Mouse (Mus musculus) CH12.LX (cell line): ENCODE data around the gene Gm10197. TPM values are rescaled to one million over a fixed set of nuclear protein-coding genes. Genes with fewer than 3 reads are reported as not detected.

ENCODE experiments used
- DNase-seq: peaks from one replicate; pipeline ENCODE4 v3.0.0-alpha.2; 2013; ENCODE audit errors: extremely low read depth
- H3K27ac ChIP-seq: 2 replicates; pipeline ENCODE4 v1.5.1; 2012; ENCODE audit warnings: low read depth, mild to moderate bottlenecking, control low read depth, moderate library complexity; ENCODE audit not compliant: insufficient read depth
- H3K27me3 ChIP-seq: replicated peaks from 2 replicates; pipeline ENCODE3; 2012; ENCODE audit warnings: inconsistent platforms
- H3K36me3 ChIP-seq, 2 experiments: replicated peaks in 1 of 2; 2 replicates each; pipeline versions ENCODE3 to v1.6.1; 2012; ENCODE audit warnings: inconsistent platforms in 1 of 2, low read length in 1 of 2, mild to moderate bottlenecking in 1 of 2, mixed read lengths in 1 of 2, moderate library complexity in 1 of 2; ENCODE audit not compliant: control insufficient read depth in 1 of 2, insufficient read depth in 1 of 2
- H3K4me1 ChIP-seq, 2 experiments: 2 replicates each; pipeline ENCODE4 v1.6.1; 2012; ENCODE audit warnings: inconsistent platforms in 1 of 2, moderate library complexity in 1 of 2; ENCODE audit not compliant: insufficient read depth in 2 of 2, control insufficient read depth in 1 of 2
- H3K4me2 ChIP-seq: 2 replicates; pipeline ENCODE4 v1.6.1; 2012; ENCODE audit warnings: low read depth, mild to moderate bottlenecking, control low read depth; ENCODE audit not compliant: poor library complexity, insufficient read depth, severe bottlenecking
- H3K4me3 ChIP-seq, 3 experiments: fragments of 150-350 bp in 1 of 3; sonication (generic) in 1 of 3; replicated peaks in 1 of 3; 2 replicates each; pipeline versions ENCODE3 to v1.5.1; 2011 to 2012; ENCODE audit warnings: low read depth in 2 of 3, low read length in 2 of 3, mild to moderate bottlenecking in 2 of 3, moderate library complexity in 2 of 3, control low read depth in 1 of 3, improper control_type of control experiment in 1 of 3, inconsistent platforms in 1 of 3, mixed read lengths in 1 of 3; ENCODE audit not compliant: poor library complexity in 1 of 3
- H3K79me2 ChIP-seq: replicated peaks from 2 replicates; pipeline ENCODE4 v1.6.1; 2012; ENCODE audit warnings: mild to moderate bottlenecking, moderate library complexity; ENCODE audit not compliant: control insufficient read depth, poor library complexity, insufficient read depth, severe bottlenecking; ENCODE audit errors: extremely low read depth
- H3K9ac ChIP-seq: 2 replicates; pipeline ENCODE4 v1.6.1; 2012; ENCODE audit warnings: low read depth, mild to moderate bottlenecking, control low read depth, moderate library complexity; ENCODE audit not compliant: insufficient read depth
- H3K9me3 ChIP-seq: replicated peaks from 2 replicates; pipeline ENCODE3; 2012; ENCODE audit warnings: low read length, inconsistent platforms, mixed read lengths
- BHLHE40 ChIP-seq: IDR thresholded peaks from 2 replicates; pipeline ENCODE4 v1.6.1; 2011; ENCODE audit warnings: mild to moderate bottlenecking, low read depth, low read length, improper control_type of control experiment
- CHD1 ChIP-seq: IDR thresholded peaks from 2 replicates; pipeline ENCODE4 v1.6.1; 2012; ENCODE audit warnings: low read depth, low read length, improper control_type of control experiment, inconsistent platforms
- E2F4 ChIP-seq: IDR thresholded peaks from 2 replicates; pipeline ENCODE4 v1.6.1; 2011; ENCODE audit warnings: low read depth, low read length, improper control_type of control experiment; ENCODE audit not compliant: insufficient replicate concordance
- ELF1 ChIP-seq: IDR thresholded peaks from 2 replicates; pipeline ENCODE4 v1.6.1; 2014; ENCODE audit warnings: low read depth, mild to moderate bottlenecking, inconsistent platforms, low read length, improper control_type of control experiment
- EP300 ChIP-seq: IDR thresholded peaks from 2 replicates; pipeline ENCODE4 v1.6.1; 2011; ENCODE audit warnings: low read length, improper control_type of control experiment
- ETS1 ChIP-seq: conservative IDR thresholded peaks from 2 replicates; pipeline ENCODE4 v1.6.1; 2012; ENCODE audit warnings: low read depth, mild to moderate bottlenecking, inconsistent platforms, low read length, improper control_type of control experiment, moderate library complexity
- HCFC1 ChIP-seq: IDR thresholded peaks from 2 replicates; pipeline ENCODE4 v1.6.1; 2012; ENCODE audit warnings: low read depth, mild to moderate bottlenecking, inconsistent platforms, low read length, improper control_type of control experiment
- IRF4 ChIP-seq: IDR thresholded peaks from 2 replicates; pipeline ENCODE4 v1.6.1; 2014; ENCODE audit warnings: low read depth, mild to moderate bottlenecking, inconsistent platforms, low read length, improper control_type of control experiment
- JUN ChIP-seq: IDR thresholded peaks from 2 replicates; pipeline ENCODE4 v1.6.1; 2011; ENCODE audit warnings: low read depth, mild to moderate bottlenecking, low read length, improper control_type of control experiment, moderate library complexity; ENCODE audit not compliant: insufficient read depth
- JUND ChIP-seq: conservative IDR thresholded peaks from 2 replicates; pipeline ENCODE4 v1.6.1; 2011; ENCODE audit warnings: low read depth, low read length, improper control_type of control experiment
- MAX ChIP-seq: IDR thresholded peaks from 2 replicates; pipeline ENCODE4 v1.6.1; 2011; ENCODE audit warnings: low read length, improper control_type of control experiment
- MAZ ChIP-seq: IDR thresholded peaks from 2 replicates; pipeline ENCODE4 v1.6.1; 2012; ENCODE audit warnings: low read depth, mild to moderate bottlenecking, inconsistent platforms, low read length, improper control_type of control experiment, moderate library complexity
- MEF2A ChIP-seq: IDR thresholded peaks from 2 replicates; pipeline ENCODE4 v1.6.1; 2014; ENCODE audit warnings: low read depth, mild to moderate bottlenecking, inconsistent platforms, low read length, improper control_type of control experiment, borderline replicate concordance
- MXI1 ChIP-seq: IDR thresholded peaks from 2 replicates; pipeline ENCODE4 v1.6.1; 2011; ENCODE audit warnings: mild to moderate bottlenecking, low read depth, low read length, improper control_type of control experiment
- MYC ChIP-seq: IDR thresholded peaks from 2 replicates; pipeline ENCODE4 v1.6.1; 2011; ENCODE audit warnings: low read depth, mild to moderate bottlenecking, improper control_type of control experiment, low read length
- NELFE ChIP-seq: IDR thresholded peaks from 2 replicates; pipeline ENCODE4 v1.6.1; 2011; ENCODE audit warnings: low read depth, low read length, improper control_type of control experiment
- NRF1 ChIP-seq: IDR thresholded peaks from 2 replicates; pipeline ENCODE4 v1.6.1; 2014; ENCODE audit warnings: low read depth, mild to moderate bottlenecking, inconsistent platforms, low read length, improper control_type of control experiment, moderate library complexity
- POLR2A ChIP-seq: IDR thresholded peaks from 2 replicates; pipeline ENCODE4 v1.6.1; 2011; ENCODE audit warnings: low read depth, mild to moderate bottlenecking, improper control_type of control experiment, low read length
- POLR2AphosphoS2 ChIP-seq: IDR thresholded peaks from 2 replicates; pipeline ENCODE4 v1.6.1; 2011; ENCODE audit warnings: low read depth, low read length, improper control_type of control experiment
- RAD21 ChIP-seq: IDR thresholded peaks from 2 replicates; pipeline ENCODE4 v1.6.1; 2011; ENCODE audit warnings: low read depth, mild to moderate bottlenecking, low read length, improper control_type of control experiment, moderate library complexity
- RCOR1 ChIP-seq: conservative IDR thresholded peaks from 2 replicates; pipeline ENCODE4 v1.6.1; 2012; ENCODE audit warnings: low read depth, mild to moderate bottlenecking, inconsistent platforms, low read length, improper control_type of control experiment
- SIN3A ChIP-seq: IDR thresholded peaks from 2 replicates; pipeline ENCODE4 v1.6.1; 2012; ENCODE audit warnings: low read length, improper control_type of control experiment, inconsistent platforms
- SMC3 ChIP-seq: IDR thresholded peaks from 2 replicates; pipeline ENCODE4 v1.6.1; 2011; ENCODE audit warnings: low read depth, low read length, improper control_type of control experiment
- TBP ChIP-seq: conservative IDR thresholded peaks from 2 replicates; pipeline ENCODE4 v1.6.1; 2011; ENCODE audit warnings: low read depth, low read length, improper control_type of control experiment
- TCF12 ChIP-seq: IDR thresholded peaks from 2 replicates; pipeline ENCODE4 v1.6.1; 2014; ENCODE audit warnings: low read depth, mild to moderate bottlenecking, inconsistent platforms, low read length, improper control_type of control experiment
- USF1 ChIP-seq: IDR thresholded peaks from 2 replicates; pipeline ENCODE4 v1.6.1; 2014; ENCODE audit warnings: low read depth, mild to moderate bottlenecking, inconsistent platforms, low read length, improper control_type of control experiment
- USF2 ChIP-seq: conservative IDR thresholded peaks from 2 replicates; pipeline ENCODE4 v1.6.1; 2011; ENCODE audit warnings: low read depth, low read length, improper control_type of control experiment
- ZC3H11A ChIP-seq: IDR thresholded peaks from 2 replicates; pipeline ENCODE4 v1.6.1; 2012; ENCODE audit warnings: low read depth, mild to moderate bottlenecking, inconsistent platforms, low read length, improper control_type of control experiment
- ZKSCAN1 ChIP-seq: IDR thresholded peaks from 2 replicates; pipeline ENCODE4 v1.6.1; 2012; ENCODE audit warnings: low read depth, inconsistent platforms, low read length, improper control_type of control experiment, borderline replicate concordance
- ZMIZ1 ChIP-seq: IDR thresholded peaks from 2 replicates; pipeline ENCODE4 v1.6.1; 2012; ENCODE audit warnings: low read depth, mild to moderate bottlenecking, inconsistent platforms, low read length, improper control_type of control experiment
- ZNF384 ChIP-seq: IDR thresholded peaks from 2 replicates; pipeline ENCODE4 v1.6.1; 2012; ENCODE audit warnings: low read depth, low read length, improper control_type of control experiment, inconsistent platforms
- dilution Hi-C: fragments of 300-500 bp; cut with MboI; formaldehyde crosslinking; loops from 2 replicates; pipeline ENCODE4 v1.14.3; 2020; ENCODE audit warnings: low sequenced_read_pairs; ENCODE audit not compliant: extremely low pct_unique_long_range_greater_than_20kb, extremely low pct_ligation_motif_present
- in situ Hi-C: fragments of 300-500 bp; cut with MboI; formaldehyde crosslinking; loops from 3 replicates; pipeline ENCODE4 v1.14.3; 2019; ENCODE audit warnings: low sequenced_read_pairs, low pct_ligation_motif_present, low pct_unique_long_range_greater_than_20kb, mixed read lengths
- polyA plus RNA-seq: library from polyadenylated mRNA; unstranded; fragments of >175 nt; gene quantifications from 2 replicates; pipeline ENCODE4 v1.2.1, GENCODE M21; 2012; ENCODE audit warnings: low read depth; ENCODE audit not compliant: insufficient read length
- total RNA-seq, 2 experiments: library from RNA; depleted of rRNA; stranded (reverse); fragments of 300-350 nt in 1 of 2; fragments of >200 nt in 1 of 2; gene quantifications; 2 replicates each; pipeline ENCODE4 v1.2.3; 2012 to 2014

The Gm10197 gene
- total and polyA plus RNA-seq, 3 experiments, result 3.9 to 11.5 TPM; not detected in 1

GRCm38 (mm10) chr19:53391386-53391785 is 19.8 kb upstream of the Gm10197 start:
- H3K79me2 ChIP-seq, result peaks cover 37% of the 10 kb centered on the region
- peak overlapping the region; percentile 98 for H3K9ac ChIP-seq
- dilution Hi-C loops, result no loop called here
- no peaks in the 10 kb centered on the region for H3K9me3 ChIP-seq
- peak overlapping the region; percentile 77 for H3K27ac ChIP-seq
- H3K27me3 ChIP-seq, result no peaks in the 10 kb centered on the region
- H3K4me2 ChIP-seq, result peak overlapping the region; percentile 85
- TF ChIP-seq CHD1 (0 out of 2 replicates have a peak, but pooled peaks have one; percentile 85), ZKSCAN1 (no peak), RAD21 (no peak), USF2 (no peak), MYC (no peak), JUN (no peak), JUND (no peak), TBP (no peak)
- peaks cover 21 to 27% of the 10 kb centered on the region in 2 experiments for H3K36me3 ChIP-seq
- H3K4me1 ChIP-seq, result peaks cover 19 to 64% of the 10 kb centered on the region in 2 experiments
- peak overlapping the region; percentile 86 to 98 (median 87) for H3K4me3 ChIP-seq
- in situ Hi-C loops, result loop anchor here (10.0 to 25.0 kb wide), 2 partner anchors 193 to 371 kb away; partner anchors contain the start of gene Nutf2-ps1
- no peak for DNase-seq

GRCm38 (mm10) chr19:53390495-53391007 is 19.0 kb upstream of the Gm10197 start, which contains the start of gene Smndc1:
Smndc1 (minus strand) TSS chr19:53390578.
- dilution Hi-C loops, result no loop called here
- Histone ChIP-seq H3K4me2 (peak within 1 kb of the TSS; percentile 85), H3K27me3 (no peaks in the 10 kb centered on the region), H3K27ac (peak within 1 kb of the TSS; percentile 77), H3K4me1 (peaks cover 15 to 69% of the 10 kb centered on the region in 2 experiments), H3K79me2 (peaks cover 44% of the 10 kb centered on the region), H3K36me3 (peaks cover 28 to 36% of the 10 kb centered on the region in 2 experiments), H3K9ac (peak within 1 kb of the TSS; percentile 98), H3K9me3 (no peaks in the 10 kb centered on the region), H3K4me3 (peak within 1 kb of the TSS; percentile 86 to 98 (median 92))
- in situ Hi-C loops, result loop anchor here (10.0 to 25.0 kb wide), 2 partner anchors 194 to 372 kb away; partner anchors contain the start of gene Nutf2-ps1
- peak; percentile 99 for DNase-seq
- peak; percentile 66; the same call in 1 of the 2 replicates for TF ChIP-seq ZMIZ1
- TF ChIP-seq TBP, result peak; percentile 77
- peak; percentile 76 for TF ChIP-seq MXI1
- TF ChIP-seq ELF1, result peak; percentile 89
- TF ChIP-seq POLR2A, result peak; percentile 93
- TF ChIP-seq MAX, result peak; percentile 94
- TF ChIP-seq USF1, result peak; percentile 98
- no peak; the same call in 1 of the 2 replicates for TF ChIP-seq E2F4
- no peak for TF ChIP-seq SMC3
- TF ChIP-seq NRF1, result peak; percentile 65
- TF ChIP-seq ZNF384, result no peak
- TF ChIP-seq HCFC1, result peak; percentile 97
- no peak for TF ChIP-seq RCOR1
- peak; percentile 95 for TF ChIP-seq USF2
- TF ChIP-seq MYC, result peak; percentile 80; the same call in 1 of the 2 replicates
- TF ChIP-seq ZC3H11A, result no peak
- 0 out of 2 replicates have a peak, but pooled peaks have one; percentile 17 for TF ChIP-seq ETS1
- peak; percentile 94 for TF ChIP-seq TCF12
- TF ChIP-seq MAZ, result no peak; the same call in none of the 2 replicates
- peak; percentile 71; the same call in 1 of the 2 replicates for TF ChIP-seq BHLHE40
- no peak for TF ChIP-seq RAD21
- TF ChIP-seq MEF2A, result peak; percentile 81
- TF ChIP-seq IRF4, result peak; percentile 58; the same call in 1 of the 2 replicates
- peak; percentile 95 for TF ChIP-seq SIN3A
- 0 out of 2 replicates have a peak, but pooled peaks have one; percentile 74 for TF ChIP-seq POLR2AphosphoS2
- TF ChIP-seq NELFE, result peak; percentile 94
- TF ChIP-seq EP300, result no peak
